Mouse (Mus musculus): Measurements from ENCODE around the gene Wdr37.

DNA sequence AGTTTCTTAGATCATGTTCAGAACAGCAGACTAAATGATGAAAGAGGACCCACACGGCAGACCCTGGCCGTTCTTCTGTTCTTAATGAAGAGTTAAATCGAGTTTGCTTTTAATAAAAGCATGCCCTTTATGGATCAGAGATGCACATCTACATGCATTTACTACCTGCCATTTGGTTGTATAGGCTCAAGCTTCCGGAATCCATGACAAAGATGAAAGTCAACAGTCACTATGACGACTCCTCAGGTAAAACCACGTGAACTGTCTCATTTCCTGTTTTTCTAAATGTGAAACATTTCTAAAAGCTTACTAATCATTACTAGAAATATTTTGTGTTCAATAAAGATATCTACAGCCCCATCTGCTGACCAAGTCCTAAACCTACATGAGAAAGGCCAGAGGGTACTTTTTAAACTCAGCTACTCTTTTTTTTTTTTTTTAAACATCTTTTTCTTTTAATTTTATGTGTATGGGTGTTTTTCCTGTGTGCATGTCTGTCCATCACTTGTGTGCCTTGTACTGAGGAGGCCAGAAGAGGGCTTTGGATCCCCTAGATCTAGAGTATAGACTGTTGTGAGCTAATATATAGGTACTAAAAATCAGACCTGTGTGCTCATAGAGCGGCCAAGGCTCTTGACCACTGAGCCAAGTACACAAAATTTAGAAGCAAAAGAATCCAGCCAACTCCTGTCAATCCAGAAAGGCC is 40.0 kb downstream of the Wdr37 start:
- TF ChIP-seq GATA1 (IDR thresholded peaks at IDR 0.05; ENCODE audit: borderline replicate concordance, low read length) (no peak), CTCF (IDR thresholded peaks at IDR 0.05; ENCODE audit: low read depth, low read length) (no peak), TAL1 (conservative IDR thresholded peaks at IDR 0.05; ENCODE audit: low read depth, low read length) (no peak), POLR2AphosphoS5 (IDR thresholded peaks at IDR 0.05; ENCODE audit: insufficient replicate concordance, low read depth, low read length) (no peak), GATA2 (IDR thresholded peaks at IDR 0.05; ENCODE audit: borderline replicate concordance, low read depth, low read length) (no peak)

Data from G1E (cell line).